Mouse (Mus musculus) spleen, postnatal 10 days (tissue): Measurements from ENCODE around the gene Rpl10l.

Experiments used
- DNase-seq, 2 experiments: peaks; one replicate each; pipeline ENCODE4 v3.0.0; 2021 to 2022; ENCODE audit warnings: low spot score in 2 of 2

Gene Rpl10l

GRCm38 (mm10) chr12:66283991-66284622 lies at the start of gene Rpl10l:
TSS of gene Rpl10l (minus strand) at chr12:66284401.
- DNase-seq, result peak in 1 of 2 experiments; percentile 12

- no peak for DNase-seq
These were observed 8.3 kb downstream of the Rpl10l start for GRCm38 (mm10) chr12:66275890-66276289.

- no peak for DNase-seq
These were observed 38.6 kb downstream of the Rpl10l start for GRCm38 (mm10) chr12:66245461-66246099.

GRCm38 (mm10) chr12:66234158-66234557 lies 50.0 kb downstream of the Rpl10l start:
- DNase-seq, result no peak
